Mouse (Mus musculus) limb, embryonic 13.5 days (tissue): ENCODE data around the gene Gpatch2l. TPM values are rescaled to one million over a fixed set of nuclear protein-coding genes. Genes with fewer than 3 reads are reported as not detected.

ENCODE experiments used
- ATAC-seq: fragments of 200-750 bp; cut with Nextera tagmentation; 2 replicates; pipeline ENCODE4 v1.8.0; 2017; ENCODE audit warnings: low read depth, moderate number of reproducible peaks, moderate TSS enrichment; ENCODE audit not compliant: low FRiP score
- H3K27ac ChIP-seq: fragments of 300-500 bp; sonication (generic); 2 replicates; pipeline ENCODE4 v1.5.1; 2015; ENCODE audit warnings: inconsistent platforms, mild to moderate bottlenecking, moderate library complexity
- H3K27me3 ChIP-seq: fragments of 300-500 bp; sonication (generic); 2 replicates; pipeline ENCODE4 v1.6.1; 2015; ENCODE audit warnings: mild to moderate bottlenecking, inconsistent platforms
- H3K36me3 ChIP-seq: fragments of 300-500 bp; sonication (generic); 2 replicates; pipeline ENCODE4 v1.6.1; 2015; ENCODE audit warnings: inconsistent platforms, mild to moderate bottlenecking, moderate library complexity
- H3K4me1 ChIP-seq: fragments of 300-500 bp; sonication (generic); 2 replicates; pipeline ENCODE4 v1.6.1; 2015; ENCODE audit warnings: inconsistent platforms
- H3K4me2 ChIP-seq: fragments of 300-500 bp; sonication (generic); replicated peaks from 2 replicates; pipeline ENCODE4 v1.6.1; 2015; ENCODE audit warnings: inconsistent platforms, mild to moderate bottlenecking, moderate library complexity
- H3K4me3 ChIP-seq: fragments of 300-500 bp; sonication (generic); 2 replicates; pipeline ENCODE4 v1.5.1; 2015; ENCODE audit warnings: moderate library complexity, mild to moderate bottlenecking, inconsistent platforms
- H3K9ac ChIP-seq: fragments of 300-500 bp; sonication (generic); 2 replicates; pipeline ENCODE4 v1.6.1; 2015; ENCODE audit warnings: mild to moderate bottlenecking, inconsistent platforms
- H3K9me3 ChIP-seq: fragments of 300-500 bp; sonication (generic); 2 replicates; pipeline ENCODE4 v1.6.1; 2016; ENCODE audit warnings: inconsistent platforms
- WGBS: fragments of 180-500 bp; shearing (Covaris S2); methylation state at CpG from one replicate; pipeline ENCODE4 v1.1.7; 2015; 5-methylcytosine and 5-hydroxymethylcytosine counted together
- polyA plus RNA-seq: library from polyadenylated mRNA; unstranded; fragments of >200 nt; fragmentation: Nextera tagmentation; extraction: Ambion mirVana; gene quantifications from 2 replicates; pipeline ENCODE4 v1.2.1, GENCODE M21; 2015

Gene Gpatch2l
- polyA plus RNA-seq, 1 experiment from 2014 or later = 20.3 TPM

DNA sequence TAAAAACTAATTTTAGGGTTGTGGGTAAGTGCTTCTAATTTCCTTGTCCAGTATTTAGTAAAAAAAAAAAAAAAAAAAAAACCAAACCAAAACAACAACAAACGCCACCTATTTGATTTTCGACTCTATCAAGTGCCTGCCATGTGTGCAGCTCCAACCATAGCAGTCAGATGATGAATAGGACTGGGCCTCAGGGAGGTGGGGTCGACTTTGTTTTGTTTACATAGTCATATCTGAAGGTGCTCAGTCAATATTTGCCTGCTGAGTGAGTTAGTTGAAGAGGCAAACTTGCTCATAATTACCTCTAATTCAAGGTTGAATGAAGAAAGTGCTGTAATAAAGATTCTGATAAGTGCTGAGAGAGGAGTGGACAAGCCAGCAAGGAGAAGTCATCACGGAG lies 7.4 kb upstream of the Gpatch2l start:
- Histone ChIP-seq H3K4me2 (no peak overlapping the region), H3K4me1 (no peaks in the 10 kb centered on the region), H3K4me3 (no peak overlapping the region), H3K27me3 (no peaks in the 10 kb centered on the region), H3K27ac (no peak overlapping the region), H3K9me3 (no peaks in the 10 kb centered on the region), H3K9ac (no peak overlapping the region), H3K36me3 (no peaks in the 10 kb centered on the region)
- WGBS = 62% methylated on average over 4 of the region's 4 CpGs
- no peak for ATAC-seq

GRCm38 (mm10) chr12:86238736-86239135 lies 2.9 kb upstream of the Gpatch2l start:
- WGBS = 75% methylated on average over 2 of the region's 2 CpGs
- ATAC-seq = no peak
- no peak overlapping the region for H3K9ac ChIP-seq

GRCm38 (mm10) chr12:86242563-86242962 lies 905 bp downstream of the Gpatch2l start:
- 16% methylated on average over 7 of the region's 7 CpGs for WGBS
- Histone ChIP-seq H3K36me3 (peaks cover 26% of the 10 kb centered on the region), H3K9ac (peak overlapping the region; percentile 90), H3K9me3 (no peaks in the 10 kb centered on the region), H3K27me3 (no peaks in the 10 kb centered on the region), H3K4me1 (peaks cover 19% of the 10 kb centered on the region), H3K27ac (no peak overlapping the region), H3K4me3 (peak overlapping the region; percentile 79), H3K4me2 (peak overlapping the region; percentile 97)
- no peak for ATAC-seq

More at GRCm38 (mm10) chr12:86238736-86239135, 2.9 kb upstream of the Gpatch2l start:
- no peaks in the 10 kb centered on the region for H3K9me3 ChIP-seq
- H3K4me1 ChIP-seq = peaks cover 8% of the 10 kb centered on the region
- H3K4me2 ChIP-seq = no peak overlapping the region
- H3K27ac ChIP-seq = no peak overlapping the region
- no peak overlapping the region for H3K4me3 ChIP-seq
- no peaks in the 10 kb centered on the region for H3K27me3 ChIP-seq
- H3K36me3 ChIP-seq = peaks cover under 1% of the 10 kb centered on the region

DNA sequence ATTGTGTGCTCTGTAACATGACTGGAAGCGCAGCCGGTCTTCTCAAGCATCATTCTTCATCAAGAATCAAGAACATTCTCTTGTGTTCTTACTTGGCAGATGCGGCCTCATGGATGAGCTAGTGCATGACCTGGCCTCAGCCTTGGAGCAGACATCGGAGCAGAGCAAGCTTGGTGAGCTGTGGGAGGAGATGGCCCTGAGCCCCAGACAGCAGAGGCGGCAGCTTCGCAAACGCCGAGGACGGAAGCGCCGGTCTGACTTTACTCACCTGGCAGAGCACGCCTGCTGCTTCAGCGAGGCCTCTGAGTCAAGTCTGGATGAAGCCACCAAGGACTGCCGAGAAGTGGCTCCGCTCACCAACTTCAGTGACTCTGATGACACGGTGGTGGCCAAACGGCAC lies 2.3 kb downstream of the Gpatch2l start:
- WGBS = 96% methylated on average over 17 of the region's 17 CpGs
- Histone ChIP-seq H3K9ac (0 out of 2 replicates have a peak overlapping the region, but pooled peaks have one; percentile 13), H3K27ac (no peak overlapping the region), H3K27me3 (no peaks in the 10 kb centered on the region), H3K9me3 (no peaks in the 10 kb centered on the region), H3K36me3 (peaks cover 27% of the 10 kb centered on the region), H3K4me1 (peaks cover 19% of the 10 kb centered on the region), H3K4me3 (no peak overlapping the region), H3K4me2 (no peak overlapping the region)
- ATAC-seq = no peak

DNA sequence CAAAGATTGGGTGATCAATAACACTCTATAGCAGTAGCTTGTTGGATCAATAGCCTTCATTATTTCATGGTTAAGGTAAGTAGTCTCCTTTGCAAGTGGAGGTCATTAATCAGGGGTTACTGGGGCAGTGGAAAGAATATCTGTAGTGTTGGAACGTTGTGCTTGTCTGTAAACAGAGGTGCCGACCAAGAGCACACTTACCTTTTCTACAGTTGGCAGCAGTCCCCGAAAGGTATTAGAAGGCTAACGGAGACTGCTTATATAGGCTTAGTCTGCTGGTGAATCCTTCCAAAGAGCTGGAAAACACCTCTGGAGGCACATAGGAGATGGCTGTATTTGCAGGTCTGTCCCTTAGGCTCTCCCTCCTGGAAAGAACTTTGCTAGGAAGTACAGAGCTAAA lies 8.5 kb downstream of the Gpatch2l start:
- Histone ChIP-seq H3K27ac (no peak overlapping the region), H3K4me1 (peaks cover 3% of the 10 kb centered on the region), H3K27me3 (no peaks in the 10 kb centered on the region), H3K4me2 (no peak overlapping the region), H3K9ac (no peak overlapping the region), H3K4me3 (no peak overlapping the region), H3K9me3 (no peaks in the 10 kb centered on the region), H3K36me3 (peaks cover 29% of the 10 kb centered on the region)
- no peak for ATAC-seq
- WGBS = 80% methylated on average over 4 of the region's 4 CpGs

DNA sequence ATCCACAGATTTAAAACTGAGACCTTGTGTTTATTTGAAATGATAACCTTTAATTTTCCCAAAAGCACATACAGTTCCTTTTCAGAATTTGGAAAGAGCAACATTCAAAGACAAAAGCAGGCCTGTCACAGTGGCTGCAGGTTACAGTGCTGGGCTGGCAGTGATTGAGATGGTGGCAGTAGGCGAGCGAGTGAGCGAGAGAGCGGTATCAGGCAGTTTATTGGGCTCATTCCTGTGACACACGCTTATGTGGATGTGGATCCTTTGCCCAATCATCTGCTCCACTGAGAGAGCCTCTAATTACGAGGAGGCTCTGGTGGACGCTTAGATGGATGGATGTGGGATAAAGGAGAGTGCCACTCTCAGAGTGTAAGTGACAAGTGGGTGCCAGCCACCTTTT lies 13.3 kb downstream of the Gpatch2l start:
- Histone ChIP-seq H3K27me3 (no peaks in the 10 kb centered on the region), H3K9ac (no peak overlapping the region), H3K27ac (no peak overlapping the region), H3K36me3 (peaks cover 38% of the 10 kb centered on the region), H3K9me3 (no peaks in the 10 kb centered on the region), H3K4me3 (no peak overlapping the region), H3K4me1 (no peaks in the 10 kb centered on the region), H3K4me2 (no peak overlapping the region)
- WGBS = 80% methylated on average over 7 of the region's 7 CpGs
- ATAC-seq = no peak

- peaks cover 74% of the 10 kb centered on the region for H3K36me3 ChIP-seq
- H3K9me3 ChIP-seq = no peaks in the 10 kb centered on the region
- ATAC-seq = no peak
- WGBS = 56% methylated on average over 9 of the region's 9 CpGs
- no peaks in the 10 kb centered on the region for H3K27me3 ChIP-seq
- H3K27ac ChIP-seq = no peak overlapping the region
- no peak overlapping the region for H3K4me2 ChIP-seq
- H3K4me3 ChIP-seq = no peak overlapping the region
- H3K9ac ChIP-seq = no peak overlapping the region
- no peaks in the 10 kb centered on the region; the same call in 1 of the 2 replicates for H3K4me1 ChIP-seq
These were observed 30.0 kb downstream of the Gpatch2l start for GRCm38 (mm10) chr12:86271626-86272025.

DNA sequence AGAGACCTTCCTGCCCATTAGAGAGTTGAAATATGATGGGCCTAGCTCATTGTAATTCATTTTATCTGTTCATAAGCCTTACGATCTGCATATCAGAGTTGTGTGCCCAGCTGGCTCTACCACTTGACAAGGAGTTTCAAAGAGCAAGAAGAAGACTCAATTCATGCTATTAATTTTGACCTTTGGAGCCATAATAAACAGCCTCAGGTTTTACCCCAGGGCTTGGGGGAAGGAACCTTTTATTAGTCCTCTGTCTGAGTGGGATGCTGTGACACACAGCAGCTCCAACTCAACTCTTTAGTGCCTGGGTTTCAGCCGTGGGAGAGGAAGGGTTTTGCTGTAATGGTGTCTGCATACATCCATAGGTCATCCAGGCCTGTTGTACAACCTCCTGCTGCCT lies 32.6 kb downstream of the Gpatch2l start:
- no peaks in the 10 kb centered on the region; the same call in 1 of the 2 replicates for H3K4me1 ChIP-seq
- no peaks in the 10 kb centered on the region for H3K9me3 ChIP-seq
- 56% methylated on average over 2 of the region's 2 CpGs for WGBS
- no peak for ATAC-seq
- H3K27ac ChIP-seq = no peak overlapping the region
- H3K4me2 ChIP-seq = no peak overlapping the region
- no peak overlapping the region for H3K9ac ChIP-seq
- H3K4me3 ChIP-seq = no peak overlapping the region
- no peaks in the 10 kb centered on the region for H3K27me3 ChIP-seq
- peaks cover 68% of the 10 kb centered on the region for H3K36me3 ChIP-seq

DNA sequence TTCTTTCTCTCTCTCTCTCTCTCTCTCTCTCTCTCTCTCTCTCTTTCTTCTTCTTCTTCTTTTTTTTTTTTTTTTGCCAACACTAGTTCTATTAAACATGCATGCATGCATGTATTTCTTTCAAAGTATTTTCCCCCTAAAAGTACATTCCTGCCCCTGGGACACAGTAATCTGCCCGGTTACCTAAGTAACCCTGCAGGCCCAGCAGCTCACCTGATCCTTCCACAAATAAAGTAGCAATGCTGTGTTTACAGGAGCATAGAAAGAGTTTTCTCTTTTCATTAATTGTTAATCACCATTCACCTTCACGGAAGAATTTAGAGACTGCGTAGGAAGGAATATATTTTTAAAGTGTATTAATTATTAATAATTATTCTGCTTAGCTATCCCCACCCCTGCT lies 34.1 kb downstream of the Gpatch2l start:
- Histone ChIP-seq H3K9me3 (no peaks in the 10 kb centered on the region), H3K9ac (no peak overlapping the region), H3K4me2 (no peak overlapping the region), H3K36me3 (peaks cover 57% of the 10 kb centered on the region), H3K4me3 (no peak overlapping the region), H3K4me1 (no peaks in the 10 kb centered on the region; the same call in 1 of the 2 replicates), H3K27me3 (no peaks in the 10 kb centered on the region), H3K27ac (no peak overlapping the region)
- no peak for ATAC-seq
- 83% methylated on average over 3 of the region's 3 CpGs for WGBS

DNA sequence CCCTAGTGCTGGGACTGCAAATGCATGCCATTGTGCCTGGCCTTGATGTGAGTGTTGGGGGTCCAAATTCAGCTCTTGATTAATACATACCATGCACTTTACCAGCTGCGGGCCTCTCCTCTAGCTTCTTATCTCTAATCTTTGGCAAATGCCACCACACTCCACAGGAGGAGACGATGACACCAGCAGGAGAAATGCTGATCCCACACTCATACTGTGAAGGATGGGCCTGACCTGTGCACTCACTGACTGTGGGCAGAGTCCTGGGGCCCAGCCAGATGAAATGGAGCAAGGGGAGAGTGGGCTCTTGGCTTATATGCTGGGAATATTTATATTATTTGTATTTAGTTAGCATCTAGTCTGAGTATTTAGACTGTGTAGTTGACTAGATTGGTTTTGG lies 34.8 kb downstream of the Gpatch2l start:
- 90% methylated on average over 2 of the region's 2 CpGs for WGBS
- no peaks in the 10 kb centered on the region for H3K27me3 ChIP-seq
- H3K4me3 ChIP-seq = no peak overlapping the region
- H3K4me2 ChIP-seq = no peak overlapping the region
- H3K4me1 ChIP-seq = no peaks in the 10 kb centered on the region; the same call in 1 of the 2 replicates
- no peak overlapping the region for H3K27ac ChIP-seq
- H3K9me3 ChIP-seq = no peaks in the 10 kb centered on the region
- ATAC-seq = no peak
- no peak overlapping the region for H3K9ac ChIP-seq
- peaks cover 57% of the 10 kb centered on the region for H3K36me3 ChIP-seq

- 88% methylated on average over 5 of the region's 5 CpGs for WGBS
- no peak for ATAC-seq
- Histone ChIP-seq H3K36me3 (peaks cover 54% of the 10 kb centered on the region), H3K9me3 (no peaks in the 10 kb centered on the region), H3K4me3 (no peak overlapping the region), H3K9ac (no peak overlapping the region), H3K4me2 (no peak overlapping the region), H3K4me1 (no peaks in the 10 kb centered on the region; the same call in 1 of the 2 replicates), H3K27me3 (no peaks in the 10 kb centered on the region), H3K27ac (no peak overlapping the region)
These were observed 35.2 kb downstream of the Gpatch2l start for GRCm38 (mm10) chr12:86276895-86277294.

- no peaks in the 10 kb centered on the region for H3K27me3 ChIP-seq
- no peak for ATAC-seq
- no peaks in the 10 kb centered on the region for H3K9me3 ChIP-seq
- H3K36me3 ChIP-seq = peaks cover 62% of the 10 kb centered on the region
- no peak overlapping the region for H3K27ac ChIP-seq
- no peak overlapping the region for H3K4me2 ChIP-seq
- 83% methylated on average over 10 of the region's 10 CpGs for WGBS
- no peaks in the 10 kb centered on the region for H3K4me1 ChIP-seq
- no peak overlapping the region for H3K9ac ChIP-seq
- H3K4me3 ChIP-seq = no peak overlapping the region
These were observed 38.3 kb downstream of the Gpatch2l start for GRCm38 (mm10) chr12:86280000-86280399.

DNA sequence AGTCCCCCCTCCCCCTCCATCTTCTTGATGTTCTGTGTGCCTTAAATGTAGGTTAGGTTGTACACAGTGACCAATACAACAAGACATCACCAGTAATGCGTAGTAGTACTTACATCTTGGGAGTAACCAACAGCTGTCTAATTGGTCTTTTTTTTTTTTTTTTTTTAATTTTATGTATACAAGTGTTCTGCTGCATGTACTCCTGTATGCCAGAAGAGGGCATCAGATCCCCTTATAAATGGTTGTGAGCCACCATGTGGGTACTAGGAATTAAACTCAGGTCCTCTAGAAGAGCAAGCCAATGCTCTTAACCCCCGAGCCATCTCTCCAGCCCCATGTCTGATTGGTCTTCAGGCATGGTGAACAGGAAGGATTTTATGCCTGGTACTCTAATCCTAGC lies 44.0 kb downstream of the Gpatch2l start:
- H3K27ac ChIP-seq = no peak overlapping the region
- 95% methylated on average over 2 of the region's 2 CpGs for WGBS
- no peak overlapping the region for H3K4me2 ChIP-seq
- H3K4me3 ChIP-seq = no peak overlapping the region
- H3K27me3 ChIP-seq = no peaks in the 10 kb centered on the region
- ATAC-seq = no peak
- H3K36me3 ChIP-seq = peaks cover 75% of the 10 kb centered on the region
- no peaks in the 10 kb centered on the region for H3K4me1 ChIP-seq
- no peak overlapping the region for H3K9ac ChIP-seq
- no peaks in the 10 kb centered on the region for H3K9me3 ChIP-seq
